Mouse (Mus musculus) erythroblast, adult 5-6 weeks (primary cell): ENCODE results near the gene Pdcd4. TPM values are rescaled to one million over a fixed set of nuclear protein-coding genes. Genes with fewer than 3 reads are reported as not detected.
A peak's percentile ranks its signal among the peaks of the same experiment; 100 is the strongest.
"Not testable (repeated sequence)": the region's sequence is repeated elsewhere in the genome, so short reads cannot be mapped to it uniquely, and the experiment has no call there.

ENCODE experiments used
- ATAC-seq: replicated peaks from 2 replicates; pipeline ENCODE4 v1.8.0; 2016; ENCODE audit warnings: moderate number of reproducible peaks, mild to moderate bottlenecking, moderate TSS enrichment, inconsistent platforms; ENCODE audit not compliant: poor library complexity, low FRiP score, severe bottlenecking
- total RNA-seq, 2 experiments: library from RNA; stranded (forward) in 1 of 2; stranded (reverse) in 1 of 2; fragments of 150-400 nt in 1 of 2; fragments of 200-764, 138-1000 nt in 1 of 2; gene quantifications; 2 replicates each; pipeline versions ENCODE4 v1.2.3 to v1.2.4; 2015 to 2017; ENCODE audit warnings: low replicate concordance in 2 of 2

The Pdcd4 gene
- total RNA-seq, 2 experiments from 2014 or later = 46.9 to 66.9 TPM

GRCm38 (mm10) chr19:53898046-53898445, 6.0 kb downstream of the Pdcd4 start:
- ATAC-seq = no peak

DNA sequence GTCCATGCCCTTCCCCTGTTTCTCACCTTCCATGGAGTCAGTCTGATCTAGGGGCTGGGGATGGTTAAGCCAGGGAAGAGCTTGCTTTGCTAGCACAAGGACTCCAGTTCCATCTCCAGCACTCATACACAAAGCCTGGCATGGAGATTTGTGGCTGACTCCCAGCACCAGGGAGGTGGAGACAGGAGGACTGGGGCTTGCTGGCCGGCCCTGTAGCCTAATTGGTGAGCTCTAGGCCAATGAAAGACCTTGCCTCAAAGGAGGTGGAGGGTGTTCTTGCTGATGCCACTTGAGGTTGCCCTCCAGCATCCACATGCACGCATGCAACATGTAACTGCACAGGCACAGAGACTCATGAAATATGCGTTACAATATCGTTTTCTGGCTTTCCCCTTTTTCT, 6.5 kb downstream of the Pdcd4 start:
- no peak for ATAC-seq

GRCm38 (mm10) chr19:53898970-53899900, 7.2 kb downstream of the Pdcd4 start:
- ATAC-seq = no peak

DNA sequence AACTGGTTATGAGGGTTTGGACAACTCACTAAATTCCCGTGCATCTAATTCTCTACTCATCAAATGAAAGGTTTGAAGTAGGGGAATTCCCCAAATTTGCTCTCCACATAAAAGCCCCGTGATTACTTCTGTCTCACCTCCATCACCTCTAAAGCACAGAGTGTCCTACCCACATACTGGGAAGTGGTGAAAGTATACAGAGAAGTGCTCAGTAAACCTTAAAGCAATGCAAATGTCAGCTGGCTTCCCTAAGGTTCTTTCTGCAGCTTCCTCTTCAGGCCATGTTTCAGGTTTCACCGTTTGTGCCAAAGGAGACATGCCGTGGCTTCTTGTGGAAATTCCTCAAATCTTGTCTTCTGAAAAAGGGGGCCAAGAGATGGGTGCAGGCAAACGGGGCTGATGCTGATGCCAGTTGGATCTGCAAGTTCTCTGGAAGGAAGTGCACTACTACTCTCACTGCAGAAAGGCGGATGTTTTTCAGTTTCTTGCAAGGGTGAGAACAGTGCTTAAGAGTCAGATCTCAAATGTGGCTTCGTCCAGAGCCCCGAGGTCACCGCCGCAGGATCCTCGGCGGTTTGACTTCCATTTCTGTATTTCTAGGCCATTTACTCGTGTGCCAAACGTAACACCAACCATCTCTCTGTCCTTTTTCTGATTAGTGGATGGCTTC, 8.0 kb downstream of the Pdcd4 start:
- no peak for ATAC-seq

DNA sequence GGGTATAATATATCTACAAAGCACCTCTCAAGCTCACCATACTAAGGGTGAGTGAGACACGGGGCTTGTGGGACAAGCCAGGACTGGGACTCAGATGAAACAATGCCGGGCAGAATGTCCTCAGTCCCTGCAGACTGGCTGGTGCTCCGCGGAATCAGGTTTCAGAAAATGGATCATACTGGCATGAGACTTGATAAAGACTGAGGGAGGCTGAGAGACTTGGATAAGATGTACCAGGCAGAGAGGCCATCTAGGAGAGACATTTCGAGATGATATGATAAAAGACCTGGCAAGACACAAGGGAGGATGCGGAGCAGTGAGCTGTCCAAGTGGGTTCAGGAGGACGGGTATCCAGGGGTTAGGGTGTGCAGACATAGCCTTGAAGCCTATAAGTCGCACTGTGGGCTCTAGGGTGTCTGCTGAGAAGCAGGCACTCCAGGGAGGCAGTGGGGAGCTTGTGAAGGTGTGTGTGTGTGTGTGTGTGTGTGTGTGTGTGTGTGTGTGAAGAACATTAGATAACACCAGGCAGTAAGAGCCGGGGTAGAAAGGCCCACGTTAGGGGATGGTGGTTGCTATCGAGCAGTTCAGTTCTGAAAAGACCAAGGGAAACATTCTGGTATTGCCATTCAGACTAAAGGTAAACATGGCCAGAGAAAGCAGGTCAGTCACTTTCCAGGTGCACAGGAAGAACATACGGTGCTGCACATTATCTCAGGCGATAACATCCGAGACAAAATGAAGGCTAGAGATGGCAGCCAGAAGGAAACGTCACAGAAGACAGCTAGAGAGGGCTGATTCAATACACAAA, 10.1 kb downstream of the Pdcd4 start:
- ATAC-seq = peak; percentile 27

- ATAC-seq = peak; percentile 93
These were observed 10.9 kb downstream of the Pdcd4 start for GRCm38 (mm10) chr19:53902739-53903487.

DNA sequence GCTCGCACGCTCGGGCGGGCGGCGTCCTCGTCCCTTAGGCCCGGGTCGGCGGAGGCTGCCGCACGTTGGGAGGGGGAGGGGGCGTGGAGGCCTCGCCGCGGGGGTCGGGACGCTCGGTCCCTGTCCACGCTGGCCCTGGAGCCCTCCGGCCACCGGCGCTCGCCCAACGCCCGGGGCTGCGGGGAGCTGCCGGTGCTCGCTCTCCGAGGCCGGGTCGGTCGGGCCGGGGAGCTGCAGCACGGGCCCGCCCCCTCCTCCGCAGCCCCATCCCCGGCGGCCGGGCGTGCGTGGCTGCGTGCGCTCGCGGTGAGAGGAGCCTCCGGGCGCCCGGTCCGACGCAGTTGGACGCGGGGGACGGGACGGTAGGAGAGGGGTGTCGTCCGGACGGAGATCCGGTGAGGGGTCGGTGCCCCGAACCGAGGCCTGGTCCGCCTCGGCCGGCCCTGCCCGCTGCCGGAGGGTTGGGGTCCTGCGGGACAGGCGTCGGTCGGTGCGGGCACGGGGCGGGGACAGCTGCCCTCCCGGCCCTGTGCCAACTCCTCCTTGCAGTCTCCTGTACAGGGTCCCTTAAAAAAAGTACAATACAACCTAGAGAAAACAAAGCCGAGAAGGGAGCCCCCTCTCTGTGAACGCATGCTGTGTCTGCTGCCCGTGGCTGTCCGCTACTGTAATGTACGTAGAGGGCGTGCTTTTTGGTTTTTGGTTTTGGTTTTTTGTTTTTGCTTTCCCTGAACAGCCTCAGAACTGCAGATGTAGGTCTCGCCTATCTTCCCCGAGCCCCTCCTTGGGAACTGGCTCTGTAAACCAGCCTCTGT, 11.7 kb downstream of the Pdcd4 start:
- ATAC-seq = no peak

DNA sequence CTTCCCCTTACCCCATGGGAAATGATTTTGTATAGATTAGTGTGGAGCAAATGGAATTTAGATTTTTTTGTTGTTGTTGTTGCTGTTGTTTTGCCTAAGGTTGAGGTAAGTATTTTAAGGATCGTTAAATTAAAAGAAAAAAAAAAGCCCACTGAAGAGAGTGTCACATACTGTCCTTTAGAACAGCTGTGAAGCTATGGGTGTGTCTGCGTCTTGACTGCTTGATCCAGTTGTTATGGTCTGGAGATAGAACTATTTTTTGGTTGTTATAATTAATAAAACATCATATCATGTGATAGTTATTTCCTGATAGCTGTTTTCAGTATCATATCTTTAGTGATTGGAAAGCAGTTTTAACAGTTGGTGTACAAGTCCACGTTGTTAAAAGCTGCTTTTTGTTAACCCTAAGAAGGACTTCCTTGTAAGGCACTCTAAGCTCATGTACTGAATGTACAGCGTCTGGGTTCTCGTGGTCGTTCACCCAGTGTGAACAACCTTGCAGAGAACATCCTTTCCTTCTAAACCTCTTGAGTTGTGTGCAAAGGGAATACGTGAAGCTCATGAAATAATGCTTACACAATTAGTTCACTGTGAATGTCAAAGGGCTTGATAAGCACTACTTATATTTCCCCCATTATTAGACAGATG, 12.9 kb downstream of the Pdcd4 start:
- ATAC-seq = no peak

DNA sequence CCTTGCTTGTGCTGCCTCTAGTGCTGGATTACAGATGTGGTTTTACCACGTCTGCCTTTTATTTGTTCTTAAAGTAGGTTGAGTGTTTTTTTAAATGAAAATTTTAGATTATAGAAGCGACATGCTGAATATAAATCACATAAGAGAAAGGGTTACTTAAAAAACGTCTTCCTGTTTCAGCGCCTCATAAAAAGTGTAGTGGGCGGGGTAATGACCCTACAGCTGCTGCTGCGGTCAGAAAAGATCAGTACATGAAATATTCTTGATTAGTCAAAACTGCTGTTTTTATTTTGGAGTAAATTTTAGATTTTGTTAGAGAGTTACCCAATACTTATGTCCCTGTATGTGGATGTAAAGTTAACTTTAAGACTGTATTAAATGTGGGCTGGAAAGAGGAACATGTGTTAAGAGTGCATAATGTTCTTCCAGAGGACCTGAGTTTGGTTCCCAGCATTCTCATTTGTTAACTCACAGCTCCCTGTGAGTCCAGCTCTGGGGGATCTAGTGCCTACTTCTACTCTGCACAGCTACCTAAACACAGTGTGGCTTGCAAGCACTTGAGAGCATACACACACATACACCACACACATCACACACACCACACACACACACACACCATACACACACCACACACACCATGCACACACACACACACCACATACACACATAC, 14.1 kb downstream of the Pdcd4 start:
- no peak for ATAC-seq

DNA sequence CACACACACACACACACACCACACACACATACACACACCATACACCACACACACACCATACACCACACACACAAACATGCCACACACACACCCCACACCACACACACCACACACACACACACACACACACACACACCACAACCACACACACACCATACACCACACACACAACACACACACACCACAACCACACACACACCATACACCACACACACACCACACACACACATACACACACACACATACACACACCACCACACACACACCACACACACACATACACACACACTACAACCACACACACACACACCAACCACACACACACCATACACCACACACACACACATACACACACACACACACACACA, 14.7 kb downstream of the Pdcd4 start:
- ATAC-seq = not testable (repeated sequence)

- ATAC-seq = no peak
These were observed 22.9 kb downstream of the Pdcd4 start for GRCm38 (mm10) chr19:53914950-53915349.

- ATAC-seq = no peak
These were observed 27.5 kb downstream of the Pdcd4 start for GRCm38 (mm10) chr19:53919541-53919940.

DNA sequence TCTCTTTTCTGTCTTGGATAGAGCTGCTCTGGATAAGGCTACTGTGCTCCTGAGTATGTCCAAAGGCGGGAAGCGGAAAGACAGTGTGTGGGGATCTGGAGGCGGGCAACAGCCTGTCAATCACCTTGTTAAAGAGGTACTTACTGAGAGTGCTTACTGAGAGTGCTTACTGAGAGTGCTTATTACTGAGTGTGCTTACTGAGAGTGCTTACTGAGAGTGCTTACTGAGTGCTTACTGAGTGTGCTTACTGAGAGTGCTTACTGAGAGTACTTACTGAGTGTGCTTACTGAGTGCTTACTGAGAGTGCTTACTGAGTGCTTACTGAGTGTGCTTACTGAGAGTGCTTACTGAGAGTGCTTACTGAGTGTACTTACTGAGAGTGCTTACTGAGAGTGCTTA, 30.0 kb downstream of the Pdcd4 start:
- ATAC-seq = not testable (repeated sequence)

DNA sequence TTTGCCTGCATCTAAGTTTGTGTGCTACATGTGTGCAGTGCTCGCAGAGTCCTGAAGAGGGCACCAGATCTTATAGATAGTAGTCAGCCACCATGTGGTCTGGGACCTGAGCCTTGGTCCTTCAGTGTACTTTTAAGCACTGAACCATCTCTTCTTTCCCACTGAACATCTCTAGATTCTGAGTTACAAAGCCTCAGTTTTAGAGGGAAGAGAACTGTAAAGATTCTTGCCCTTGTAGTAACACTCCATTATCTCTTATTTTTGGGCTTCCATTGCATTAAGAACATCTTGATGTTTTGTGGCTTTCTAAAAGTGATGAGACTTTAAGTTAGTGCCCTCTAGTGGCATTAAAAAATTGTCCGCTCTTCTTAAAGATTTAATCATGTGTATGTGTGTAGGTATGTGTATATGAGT, 33.3 kb downstream of the Pdcd4 start:
- ATAC-seq = peak; percentile 81

DNA sequence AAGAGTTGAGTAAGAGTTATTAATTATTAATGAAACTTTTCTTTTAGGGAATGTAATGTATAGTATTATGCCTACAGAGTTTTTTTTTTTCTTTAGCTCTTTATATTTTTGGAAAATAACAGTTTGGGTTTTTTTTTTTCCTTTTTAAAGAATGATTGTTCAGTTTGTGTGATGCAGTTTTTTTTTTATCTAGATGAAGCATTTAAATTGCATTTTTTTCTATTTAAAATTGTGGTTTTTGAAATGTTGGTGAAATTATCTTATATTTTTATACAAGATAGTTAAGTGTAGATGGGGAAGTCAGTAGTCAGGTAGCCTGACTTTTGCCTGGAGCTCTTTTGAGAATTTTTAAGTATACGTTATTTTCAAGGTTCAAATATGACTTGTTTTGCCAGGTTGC, 34.7 kb downstream of the Pdcd4 start:
- ATAC-seq = no peak

- ATAC-seq = no peak
These were observed 37.2 kb downstream of the Pdcd4 start for GRCm38 (mm10) chr19:53929218-53929617.

DNA sequence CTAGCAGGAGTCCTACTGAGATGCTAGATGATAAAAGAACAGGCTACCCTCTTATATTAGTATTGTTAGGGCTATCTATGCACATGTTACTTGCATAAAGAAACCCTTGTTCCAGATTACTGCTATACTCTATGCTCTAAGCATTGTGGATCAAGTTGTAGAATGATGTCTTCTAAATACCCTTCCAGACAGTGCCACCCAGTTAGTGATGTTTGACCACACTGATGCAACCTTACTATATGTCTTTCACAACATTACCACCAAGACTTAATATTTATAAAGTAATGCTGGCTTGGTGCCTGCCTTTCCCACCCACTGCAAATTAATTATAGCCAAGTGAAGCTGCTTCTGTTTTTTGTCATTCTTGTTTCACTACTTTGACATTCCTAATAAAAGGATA, 41.0 kb downstream of the Pdcd4 start:
- ATAC-seq = no peak

DNA sequence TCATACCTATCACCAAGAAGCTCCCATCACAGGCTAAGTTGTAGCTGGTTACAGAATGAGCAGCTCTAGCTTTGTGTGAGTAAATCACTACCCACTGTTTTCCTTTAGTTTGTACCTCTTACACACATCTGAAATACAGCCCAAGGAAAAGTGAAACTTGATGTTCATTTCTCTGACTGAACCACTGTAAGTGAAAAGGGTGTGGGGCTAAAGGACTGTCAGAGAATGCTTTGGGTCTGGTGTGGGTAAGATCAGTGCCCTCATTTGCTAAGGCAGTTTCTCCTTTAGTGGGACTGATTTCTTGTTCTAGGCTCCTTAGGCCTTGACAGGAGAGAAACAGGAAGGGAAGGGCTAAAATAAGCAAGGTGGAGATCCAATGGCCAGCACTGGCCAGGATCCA, 42.0 kb downstream of the Pdcd4 start:
- no peak for ATAC-seq
